Mouse (Mus musculus): Measurements from ENCODE around the gene Elof1.
"Not testable (repeated sequence)": the region's sequence is repeated elsewhere in the genome, so short reads cannot be mapped to it uniquely, and the experiment has no call there.

Elof1 gene

GRCm38 (mm10) chr9:22116740-22117426 is at the start of gene Elof1:
Elof1 (minus strand) TSS chr9:22117172.
- in situ Hi-C loops (cut with MboI, MseI): no loop called here

GRCm38 (mm10) chr9:22166686-22167085 is 49.7 kb upstream of the Elof1 start:
- in situ Hi-C loops (cut with MboI, MseI): no loop called here

DNA sequence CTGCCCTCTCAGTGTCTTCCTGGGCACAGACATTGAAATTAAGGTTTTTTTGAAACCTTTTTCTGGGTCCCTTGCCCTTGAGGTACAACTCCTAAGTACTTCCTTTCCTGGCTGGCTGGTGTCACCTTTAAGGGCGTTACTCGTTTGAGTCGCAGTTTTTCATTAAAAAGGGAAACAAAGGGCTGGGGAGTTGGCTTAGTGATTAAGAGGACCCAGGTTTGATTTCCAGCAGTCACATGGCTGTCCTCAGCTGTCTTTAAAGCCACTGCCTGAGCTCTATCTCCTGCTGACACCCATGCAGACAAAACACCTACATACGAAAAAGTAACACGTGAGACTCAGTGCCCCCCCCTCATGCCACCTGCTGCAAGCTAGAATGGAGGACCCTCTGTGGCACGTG is 49.0 kb upstream of the Elof1 start:
- in situ Hi-C loops (cut with MboI, MseI): no loop called here

- in situ Hi-C loops (cut with MboI, MseI): no loop called here
Measured at GRCm38 (mm10) chr9:22164711-22165668, 48.0 kb upstream of the Elof1 start.

DNA sequence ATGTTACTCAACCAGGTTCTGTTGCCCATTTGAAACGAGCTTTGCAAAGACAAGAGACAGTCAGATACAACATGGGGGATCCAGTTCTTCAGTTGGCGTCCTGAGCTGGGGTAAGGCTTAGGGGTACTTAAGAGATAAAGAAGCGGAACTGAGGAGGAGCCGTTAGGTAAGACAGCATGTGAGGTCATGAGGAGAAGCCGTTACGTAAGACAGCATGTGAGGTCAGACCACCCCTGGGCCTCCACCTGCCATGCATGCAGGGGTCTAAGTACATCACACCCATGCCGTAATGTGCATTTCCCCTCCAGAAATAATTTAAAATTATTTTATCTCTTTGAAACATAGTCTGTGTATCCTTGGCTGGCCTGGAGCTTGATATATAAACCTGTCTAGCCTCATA is 45.9 kb upstream of the Elof1 start:
- in situ Hi-C loops (cut with MboI, MseI): no loop called here

DNA sequence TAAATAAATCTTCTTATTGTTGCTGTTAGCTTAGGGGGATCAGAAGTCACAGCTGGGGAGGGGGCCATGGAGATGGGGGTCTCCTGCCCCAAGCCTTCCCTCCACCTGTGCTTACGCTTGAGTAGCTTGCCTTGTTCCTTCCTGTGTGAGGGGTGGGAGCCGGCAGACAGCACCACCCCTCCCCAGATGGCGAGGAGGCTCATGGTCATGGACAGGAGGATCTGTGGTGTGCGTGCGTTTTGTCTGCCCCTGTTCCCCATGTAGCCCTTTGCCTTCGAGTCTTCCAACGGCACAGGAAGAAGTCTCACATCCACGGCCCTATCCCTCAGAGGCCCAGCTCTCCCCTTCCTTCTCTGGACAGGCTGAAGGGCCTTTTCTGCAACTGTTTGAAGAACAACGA is 45.3 kb upstream of the Elof1 start:
- in situ Hi-C loops (cut with MboI, MseI): no loop called here

DNA sequence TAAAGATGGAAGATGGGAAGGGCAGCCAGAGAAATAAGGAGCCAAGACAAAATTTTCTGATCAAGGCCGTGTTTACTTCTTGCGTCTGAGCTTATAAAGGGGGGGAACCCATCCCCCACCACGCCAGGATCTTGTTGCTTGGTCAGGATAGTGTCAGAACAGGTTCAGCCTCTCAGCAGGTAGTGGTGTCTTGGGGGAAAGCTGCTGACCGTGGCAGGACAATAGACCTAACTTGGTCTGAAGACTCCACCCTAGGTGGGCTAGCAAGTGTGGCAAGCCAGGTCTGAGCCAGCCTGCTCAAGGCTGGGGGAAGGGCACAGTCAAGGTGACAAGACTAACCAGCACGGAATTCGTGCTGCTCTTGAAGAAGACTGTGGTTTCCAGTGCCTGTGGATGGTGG is 44.3 kb upstream of the Elof1 start:
- in situ Hi-C loops (cut with MboI, MseI): no loop called here

DNA sequence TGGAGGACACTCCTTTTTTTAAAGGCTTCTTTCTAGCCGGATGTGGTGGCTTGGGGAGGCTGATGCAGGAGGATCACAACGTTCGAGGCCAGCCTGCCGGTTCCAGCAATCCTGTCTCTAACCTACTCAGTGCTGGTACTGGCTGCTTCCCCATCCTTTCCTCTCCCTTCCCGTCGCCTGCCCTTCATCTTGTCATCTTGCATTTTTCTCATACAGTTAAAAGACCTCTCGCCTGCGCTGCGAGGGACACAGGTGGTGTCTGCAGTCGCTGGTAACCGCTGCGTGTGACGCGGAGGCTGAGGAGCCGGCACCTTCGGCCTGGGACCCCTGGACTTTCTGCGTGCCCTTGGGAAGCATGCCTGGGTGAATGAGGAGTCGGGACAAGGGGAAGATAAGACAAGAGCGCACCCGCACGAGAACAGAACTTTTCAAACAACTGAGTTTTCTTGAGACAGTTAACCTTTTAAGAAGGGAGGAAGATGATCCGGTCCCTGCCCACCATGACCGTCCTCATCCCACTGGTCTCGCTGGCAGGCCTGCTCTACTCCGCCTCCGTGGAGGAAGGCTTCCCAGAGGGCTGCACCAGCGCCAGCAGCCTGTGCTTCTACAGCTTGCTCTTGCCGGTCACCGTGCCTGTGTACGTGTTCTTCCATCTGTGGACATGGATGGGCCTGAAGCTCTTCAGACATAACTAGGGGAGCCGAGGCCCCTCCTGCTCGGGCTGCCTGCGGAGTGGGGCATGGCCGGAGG is 40.7 kb upstream of the Elof1 start:
- in situ Hi-C loops (cut with MboI, MseI): loop anchor here (5.0 kb wide), 2 partner anchors 60 to 305 kb away; partner anchors contain the start of gene Dock6 (in 1 of the 2)

DNA sequence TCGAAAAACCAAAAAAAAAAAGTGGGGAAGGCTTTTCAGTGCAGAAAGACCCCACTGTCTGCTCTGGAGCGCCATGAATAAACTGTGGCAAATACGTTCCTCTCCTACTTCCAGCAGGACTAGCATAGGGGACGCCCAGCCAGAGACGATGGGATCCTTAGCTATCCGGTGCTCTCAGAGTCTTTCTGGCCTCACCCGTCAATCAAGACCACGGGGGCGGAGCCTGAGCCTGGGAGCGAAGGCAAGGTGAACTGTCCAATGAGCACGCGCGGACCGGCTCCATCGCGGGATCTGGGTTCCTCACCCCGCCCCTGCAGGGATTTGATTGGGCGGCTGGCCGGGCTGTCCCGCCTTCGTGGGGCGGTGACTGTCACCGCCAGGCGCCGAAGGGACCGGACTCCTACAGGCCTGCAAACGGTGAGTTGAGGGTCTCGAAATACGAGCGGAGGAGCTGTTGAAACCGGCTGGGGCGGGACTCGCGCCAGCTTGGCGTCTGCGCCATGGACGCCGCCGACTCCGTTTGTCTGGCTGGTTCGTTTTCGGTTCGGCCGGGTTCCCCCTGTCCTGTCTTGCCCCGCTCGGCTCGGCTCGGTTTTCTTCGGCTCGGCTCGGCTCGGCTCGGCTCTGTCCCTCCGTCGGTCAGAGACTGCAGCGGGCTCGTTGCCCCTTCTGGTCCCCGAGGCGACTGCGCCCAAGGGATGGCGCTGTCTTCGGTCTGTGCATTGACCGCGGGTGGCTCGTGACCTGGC is 39.7 kb upstream of the Elof1 start, which contains the start of gene Pigyl:
TSS of gene Pigyl (plus strand) at position 350 of the 749 bp plus-strand sequence.
- in situ Hi-C loops (cut with MboI, MseI): loop anchor here (5.0 kb wide), 2 partner anchors 61 to 304 kb away; partner anchors contain the start of gene Dock6 (in 1 of the 2)

- in situ Hi-C loops (cut with MboI, MseI): loop anchor here (5.0 kb wide), 2 partner anchors 62 to 303 kb away; partner anchors contain the start of gene Dock6 (in 1 of the 2)
Measured at GRCm38 (mm10) chr9:22155614-22156013, 38.6 kb upstream of the Elof1 start.

- in situ Hi-C loops (cut with MboI, MseI): no loop called here
Measured at GRCm38 (mm10) chr9:22153810-22154209, 36.8 kb upstream of the Elof1 start.

DNA sequence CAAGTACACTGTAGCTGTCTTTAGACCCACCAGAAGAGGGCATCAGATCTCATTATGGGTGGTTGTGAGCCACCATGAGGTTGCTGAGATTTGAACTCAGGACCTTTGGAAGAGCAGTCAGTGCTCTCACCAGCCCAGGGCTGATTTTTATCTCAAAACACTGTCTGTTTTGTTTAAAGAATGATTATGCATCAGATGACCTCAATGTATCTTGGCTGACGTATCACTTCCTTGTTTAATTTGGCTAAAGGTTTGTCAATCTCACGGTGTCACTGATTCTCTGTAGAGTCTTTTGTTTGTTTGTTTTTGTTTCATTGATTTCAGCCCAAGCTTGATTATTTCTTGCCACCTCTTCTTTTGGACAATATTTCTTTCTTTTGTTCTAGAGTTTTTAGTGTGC is 34.0 kb upstream of the Elof1 start:
- in situ Hi-C loops (cut with MboI, MseI): no loop called here

DNA sequence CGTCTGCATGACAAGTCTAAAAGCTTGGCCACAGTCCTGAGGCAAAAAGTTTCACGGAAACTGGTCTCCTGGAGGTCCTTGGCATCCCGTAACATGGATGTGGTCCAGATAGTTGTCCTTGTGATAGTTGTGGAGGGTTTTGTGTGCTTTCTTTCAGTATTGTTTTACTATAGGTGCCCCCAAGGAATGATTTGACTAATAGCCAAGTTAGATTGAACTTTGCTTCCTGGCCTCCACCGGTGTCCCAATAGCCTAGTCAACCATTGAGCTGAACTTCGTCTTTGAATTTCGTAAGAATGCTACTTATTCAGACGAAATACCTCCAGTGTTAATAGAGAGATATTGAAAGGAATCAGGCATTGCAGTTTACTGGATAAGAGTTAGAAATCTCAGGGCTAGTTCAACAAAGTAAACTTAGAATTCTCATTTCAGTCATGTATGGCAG is 33.3 kb upstream of the Elof1 start:
- in situ Hi-C loops (cut with MboI, MseI): not testable (repeated sequence)

DNA sequence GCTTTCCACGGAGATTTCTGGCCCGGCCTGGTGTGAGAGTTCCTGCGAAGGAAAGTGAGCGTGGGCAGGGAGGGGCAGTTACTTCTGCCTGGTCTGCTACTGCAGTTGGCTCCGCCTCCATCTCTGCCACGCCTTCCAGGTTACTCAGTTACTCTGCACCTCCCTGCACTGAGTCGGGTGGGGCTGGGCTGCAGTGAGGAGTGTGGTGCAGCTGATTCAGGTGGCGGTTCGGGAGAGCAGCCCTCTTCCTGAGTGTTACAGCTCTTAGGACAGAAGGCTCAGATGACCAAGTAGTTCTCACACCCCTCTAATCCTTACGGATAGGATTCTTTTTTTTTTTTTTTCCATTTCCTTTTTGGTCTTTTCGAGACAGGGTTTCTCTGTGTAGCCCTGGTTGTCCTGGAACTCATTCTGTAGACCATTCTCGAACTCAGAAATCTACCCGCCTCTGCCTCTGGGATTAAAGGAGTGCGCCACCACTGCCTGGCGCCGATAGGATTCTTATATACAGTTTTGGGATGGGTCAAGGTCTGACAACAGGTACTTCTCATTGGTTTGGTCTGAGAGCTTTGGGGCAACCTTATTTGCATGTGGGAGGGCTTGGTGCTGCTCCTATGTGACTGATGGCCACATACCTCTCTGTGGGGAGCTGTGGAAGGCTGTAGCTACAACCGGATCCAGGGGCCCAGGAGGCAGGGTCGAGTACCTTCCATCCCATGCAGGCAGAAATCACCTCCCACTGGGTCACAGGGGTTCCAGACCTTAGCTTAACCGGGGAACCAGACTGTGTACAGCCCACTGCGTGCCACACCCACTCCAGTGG is 32.7 kb upstream of the Elof1 start:
- in situ Hi-C loops (cut with MboI, MseI): loop anchor here (5.0 kb wide), 2 partner anchors 82 to 87 kb away; no protein-coding TSS in a partner anchor

DNA sequence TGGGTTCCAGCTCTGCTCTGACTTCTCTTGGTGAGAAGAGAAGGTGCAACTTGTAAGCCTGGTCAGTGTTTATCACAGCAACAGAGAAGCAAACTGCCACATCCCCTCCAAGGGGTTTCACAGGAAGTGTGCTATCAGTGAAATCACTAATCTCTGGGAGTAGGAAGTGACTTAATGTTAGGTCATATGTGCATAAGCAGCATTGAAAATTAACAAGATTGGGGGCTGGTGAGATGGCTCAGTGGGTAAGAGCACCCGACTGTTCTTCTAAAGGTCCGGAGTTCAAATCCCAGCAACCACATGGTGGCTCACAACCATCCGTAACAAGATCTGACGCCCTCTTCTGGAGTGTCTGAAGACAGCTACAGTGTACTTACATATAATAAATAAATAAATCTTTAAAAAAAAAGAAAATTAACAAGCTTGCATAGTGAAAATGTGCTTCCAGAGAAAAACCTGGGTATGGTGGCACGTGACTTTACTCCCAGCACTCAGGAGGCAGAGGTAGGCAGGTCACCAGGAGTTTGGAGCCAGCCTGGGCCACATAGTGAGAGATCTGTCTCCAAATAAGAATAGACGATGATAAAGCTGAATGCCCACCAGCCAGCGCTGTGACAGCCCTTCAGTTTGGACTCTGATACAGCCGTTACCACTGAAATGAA is 27.5 kb upstream of the Elof1 start:
- in situ Hi-C loops (cut with MboI, MseI): no loop called here

- in situ Hi-C loops (cut with MboI, MseI): no loop called here
Measured at GRCm38 (mm10) chr9:22143108-22144037, 26.4 kb upstream of the Elof1 start.

DNA sequence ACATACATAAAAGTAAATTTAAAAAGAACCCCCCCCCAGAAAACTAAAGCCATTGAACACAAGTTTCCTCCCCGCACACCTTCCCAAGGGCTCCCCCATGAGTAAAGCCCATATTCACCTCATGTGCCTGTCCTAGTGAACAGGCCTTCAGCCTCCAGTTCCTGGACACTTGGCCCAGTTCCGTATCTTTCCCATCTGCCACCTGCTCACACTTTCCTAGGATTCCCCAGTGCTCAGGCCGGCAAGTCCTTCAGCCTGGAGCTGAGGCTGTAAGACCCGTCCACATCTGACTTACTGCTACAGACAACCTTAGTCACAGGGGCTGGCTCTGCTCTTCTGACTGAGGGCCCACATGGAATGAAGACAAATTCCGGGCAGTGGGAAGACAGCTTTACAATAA is 22.8 kb upstream of the Elof1 start:
- in situ Hi-C loops (cut with MboI, MseI): no loop called here

- in situ Hi-C loops (cut with MboI, MseI): no loop called here
Measured at GRCm38 (mm10) chr9:22138480-22138879, 21.5 kb upstream of the Elof1 start.
